Mouse (Mus musculus) E14TG2a.4 (cell line): ENCODE measurements around the gene Rtp3.

Experiments
- CTCF ChIP-seq: conservative IDR thresholded peaks from 2 replicates; pipeline ENCODE4 v1.5.1; 2014; ENCODE audit warnings: low read length
- NANOG ChIP-seq: IDR thresholded peaks from 2 replicates; pipeline ENCODE4 v1.6.1; 2014; ENCODE audit warnings: borderline replicate concordance, low read length, mixed read lengths
- POU5F1 ChIP-seq: IDR thresholded peaks from 2 replicates; pipeline ENCODE4 v1.6.1; 2014; ENCODE audit warnings: low read length, borderline replicate concordance

GRCm38 (mm10) chr9:111009763-111010162, 19.4 kb upstream of the Rtp3 start:
- TF ChIP-seq CTCF, result no peak
- TF ChIP-seq NANOG, result no peak
- no peak for TF ChIP-seq POU5F1
